ENCODE assay signal across 11 mouse cellular contexts in the genomic region with DNA sequence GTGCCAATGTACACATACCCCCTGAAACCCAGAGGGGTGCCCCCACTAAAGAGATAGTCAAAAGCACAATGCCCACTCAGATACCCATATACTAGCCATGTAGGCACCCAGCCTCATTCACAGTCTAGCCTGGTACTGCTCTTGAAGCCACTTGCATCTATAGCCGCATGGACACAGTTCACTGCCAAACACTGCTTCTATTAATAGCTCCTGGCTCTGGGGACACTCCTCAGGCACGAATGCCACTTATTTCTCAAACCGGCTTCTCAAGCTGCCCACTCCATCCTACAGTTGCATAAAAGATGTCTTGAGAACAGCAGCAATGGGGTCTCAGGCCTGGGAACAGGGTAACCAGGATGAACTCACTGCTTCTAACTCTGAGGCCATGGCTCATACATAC.
DNase-seq lines count a peak whose midpoint lies in the region; ATAC-seq lines count a peak whose summit lies in the region.
"Had no signal": no experiment of that assay in that cellular context is flagged by ENCODE, and none has a peak within 500 bp of the region (broad histone marks: within the 10 kb centered on the region; RNA-seq: fewer than 3 reads in every experiment).

No protein-coding gene starts in this region.

- 32% methylated on average over 3 of the region's 3 CpGs for WGBS in heart, embryonic 13.5 days
- 27% methylated on average over 3 of the region's 3 CpGs for WGBS in lung, embryonic 16.5 days

- peak; percentile 15 for DNase-seq in gastrocnemius, postnatal 25 days
- DNase-seq in gastrocnemius, postnatal 36 days, result no peak
- DNase-seq in cerebellum, postnatal 14 days, result peak; percentile 57 to 77
- DNase-seq in spleen, postnatal 36 days (ENCODE audit: low spot score in 2 of 2), result no peak
- DNase-seq: kidney, adult 9 months; thymus, postnatal 25 days had no signal

- H3K4me1 ChIP-seq in heart, embryonic 13.5 days, result peaks cover 87% of the 10 kb centered on the region
- H3K4me1 ChIP-seq in lung, embryonic 16.5 days (replicated peaks; ENCODE audit: control insufficient read depth, insufficient read depth, low read length), result peaks cover 19% of the 10 kb centered on the region
- H3K4me1 ChIP-seq: liver, embryonic 15.5 days had no signal

- no peaks in the 10 kb centered on the region for H3K36me3 ChIP-seq in heart, embryonic 13.5 days
- H3K36me3 ChIP-seq in lung, embryonic 16.5 days (ENCODE audit: control insufficient read depth, insufficient read depth, low read length), result no peaks in the 10 kb centered on the region
- H3K36me3 ChIP-seq: liver, embryonic 15.5 days had no signal

- H3K27me3 ChIP-seq in heart, embryonic 13.5 days (replicated peaks), result no peaks in the 10 kb centered on the region
- H3K27me3 ChIP-seq in lung, embryonic 16.5 days (ENCODE audit: control insufficient read depth, insufficient read depth, low read depth, low read length), result no peaks in the 10 kb centered on the region
- H3K27me3 ChIP-seq: liver, embryonic 15.5 days had no signal

- no peak overlapping the region for H3K9ac ChIP-seq in heart, embryonic 13.5 days
- H3K9ac ChIP-seq in lung, embryonic 16.5 days (ENCODE audit: low read length), result no peak overlapping the region
- H3K9ac ChIP-seq: liver, embryonic 15.5 days had no signal

- H3K4me2 ChIP-seq in heart, embryonic 13.5 days, result 0 out of 2 replicates have a peak overlapping the region, but pooled peaks have one; percentile 28
- H3K4me2 ChIP-seq in lung, embryonic 16.5 days (ENCODE audit: low read depth, low read length), result no peak overlapping the region
- H3K4me2 ChIP-seq: liver, embryonic 15.5 days had no signal

- no peak overlapping the region for H3K4me3 ChIP-seq in heart, embryonic 13.5 days
- no peak overlapping the region for H3K4me3 ChIP-seq in lung, embryonic 16.5 days (ENCODE audit: low read length)
- H3K4me3 ChIP-seq: liver, embryonic 15.5 days had no signal

- ATAC-seq in heart, embryonic 13.5 days (ENCODE audit: extremely low read depth, insufficient number of reproducible peaks, low FRiP score, low TSS enrichment), result no peak
- ATAC-seq in lung, embryonic 16.5 days (ENCODE audit: low read depth), result peak; percentile 84
- ATAC-seq in CD4-positive, CD25-positive, alpha-beta regulatory T cell, adult 4 months, result no peak
- ATAC-seq: activated CD4-positive, CD25-positive, alpha-beta regulatory T cell, adult 4 months had no signal

- no peaks in the 10 kb centered on the region for H3K9me3 ChIP-seq in heart, embryonic 13.5 days
- H3K9me3 ChIP-seq in lung, embryonic 16.5 days (ENCODE audit: control insufficient read depth, low read length), result no peaks in the 10 kb centered on the region
- H3K9me3 ChIP-seq: liver, embryonic 15.5 days had no signal

- peak overlapping the region; percentile 71 for H3K27ac ChIP-seq in heart, embryonic 13.5 days (replicated peaks)
- peak overlapping the region; percentile 48 for H3K27ac ChIP-seq in lung, embryonic 16.5 days (ENCODE audit: low read length)
- H3K27ac ChIP-seq: liver, embryonic 15.5 days had no signal

- intact Hi-C loops in gastrocnemius, postnatal 36 days (cut with DNase I), result no loop called here

Comparison
In these comparisons a context has a peak if more than half of its experiments do, and no peak if none do; other contexts are left out.
1. DNase-seq: peak in gastrocnemius, postnatal 25 days (single experiment) and cerebellum, postnatal 14 days (2 of 2); none in gastrocnemius, postnatal 36 days (0 of 2) and spleen, postnatal 36 days (0 of 2).